Mouse (Mus musculus) bone marrow, adult 2 months (tissue): ENCODE measurements at regions not wholly inside any gene's neighbourhood (a gene's known extent, or its start where the extent isn't known, plus 50 kb on each side); places are given as distances from the start of the nearest gene placed in this dataset.

Experiments used
- H3K27ac ChIP-seq: fragments of 200-500 bp; 2 replicates; pipeline ENCODE4 v1.5.1; 2012; ENCODE audit warnings: low read depth, mild to moderate bottlenecking, control low read depth, inconsistent platforms, low read length; ENCODE audit not compliant: control insufficient read depth, poor library complexity, insufficient read depth
- H3K4me1 ChIP-seq: fragments of 200-500 bp; 2 replicates; pipeline ENCODE4 v1.6.1; 2011; ENCODE audit warnings: low read length; ENCODE audit not compliant: control insufficient read depth, insufficient read depth
- H3K4me3 ChIP-seq: fragments of 200-500 bp; replicated peaks from 2 replicates; pipeline ENCODE3; 2011; ENCODE audit warnings: mild to moderate bottlenecking, low read depth, low read length, control low read depth; ENCODE audit not compliant: control insufficient read depth
- CTCF ChIP-seq: fragments of 200-500 bp; IDR thresholded peaks from 2 replicates; pipeline ENCODE4 v1.5.1; 2011; ENCODE audit warnings: low read length, control low read depth; ENCODE audit not compliant: control insufficient read depth, insufficient read depth
- POLR2A ChIP-seq: fragments of 200-500 bp; IDR thresholded peaks from 2 replicates; pipeline ENCODE4 v1.6.1; 2011; ENCODE audit warnings: low read depth, mild to moderate bottlenecking, control low read depth, low read length, borderline replicate concordance; ENCODE audit not compliant: control insufficient read depth
- WGBS: fragments of 180-500 bp; shearing (Covaris S2); methylation state at CpG from one replicate; pipeline ENCODE4 v1.1.7; 2018; 5-methylcytosine and 5-hydroxymethylcytosine counted together

GRCm38 (mm10) chr8:26811533-26812236 lies 165.4 kb upstream of the Zfp703 start:
- no peak overlapping the region for H3K4me3 ChIP-seq
- no peak for TF ChIP-seq CTCF
- TF ChIP-seq POLR2A = no peak
- 59% methylated on average over 12 of the region's 12 CpGs for WGBS
- no peak overlapping the region for H3K27ac ChIP-seq
- H3K4me1 ChIP-seq = peaks cover 4% of the 10 kb centered on the region; the same call in 1 of the 2 replicates

- H3K27ac ChIP-seq = no peak overlapping the region
- H3K4me1 ChIP-seq = peaks cover 4% of the 10 kb centered on the region; the same call in 1 of the 2 replicates
- WGBS = 72% methylated on average over 9 of the region's 9 CpGs
- H3K4me3 ChIP-seq = no peak overlapping the region
- TF ChIP-seq CTCF = no peak
- no peak for TF ChIP-seq POLR2A
Measured at GRCm38 (mm10) chr8:26813198-26813815, 163.8 kb upstream of the Zfp703 start.

- peaks cover under 1% of the 10 kb centered on the region; the same call in 1 of the 2 replicates for H3K4me1 ChIP-seq
- WGBS = 87% methylated on average over 15 of the region's 15 CpGs
Measured at GRCm38 (mm10) chr8:26815020-26815584, 162.0 kb upstream of the Zfp703 start.

GRCm38 (mm10) chr8:26816977-26817376 lies 160.1 kb upstream of the Zfp703 start:
- no peaks in the 10 kb centered on the region for H3K4me1 ChIP-seq
- no peak overlapping the region for H3K4me3 ChIP-seq
- TF ChIP-seq POLR2A = no peak
- no peak for TF ChIP-seq CTCF
- WGBS = 81% methylated on average over 7 of the region's 7 CpGs
- H3K27ac ChIP-seq = no peak overlapping the region

More at GRCm38 (mm10) chr8:26815020-26815584, 162.0 kb upstream of the Zfp703 start:
- H3K27ac ChIP-seq = no peak overlapping the region
- no peak for TF ChIP-seq CTCF
- TF ChIP-seq POLR2A = no peak
- H3K4me3 ChIP-seq = no peak overlapping the region

- 74% methylated on average over 8 of the region's 8 CpGs for WGBS
- TF ChIP-seq POLR2A (no peak), CTCF (no peak)
- Histone ChIP-seq H3K4me3 (no peak overlapping the region), H3K4me1 (no peaks in the 10 kb centered on the region; the same call in 1 of the 2 replicates), H3K27ac (no peak overlapping the region)
Measured at GRCm38 (mm10) chr8:26824189-26824941, 152.8 kb upstream of the Zfp703 start.

GRCm38 (mm10) chr8:26828311-26828909 lies 148.7 kb upstream of the Zfp703 start:
- 44% methylated on average over 10 of the region's 10 CpGs for WGBS
- Histone ChIP-seq H3K27ac (no peak overlapping the region), H3K4me1 (peaks cover 1% of the 10 kb centered on the region; the same call in 1 of the 2 replicates), H3K4me3 (no peak overlapping the region)
- TF ChIP-seq POLR2A (no peak), CTCF (no peak)

GRCm38 (mm10) chr8:26829313-26829712 lies 147.8 kb upstream of the Zfp703 start:
- no peak for TF ChIP-seq CTCF
- no peak for TF ChIP-seq POLR2A
- Histone ChIP-seq H3K4me3 (no peak overlapping the region), H3K27ac (no peak overlapping the region), H3K4me1 (peaks cover 1% of the 10 kb centered on the region)
- WGBS = 42% methylated on average over 4 of the region's 4 CpGs
